Mouse (Mus musculus) embryo, embryonic 10 days (tissue): Measurements from ENCODE around the gene Eif4a1.
A peak's percentile ranks its signal among the peaks of the same experiment; 100 is the strongest.

ENCODE experiments used
- DNase-seq: peaks from one replicate; pipeline ENCODE4 v3.0.0-alpha.2; 2015; ENCODE audit warnings: low spot score

Gene Eif4a1

GRCm38 (mm10) chr11:69699595-69699994 lies 27.4 kb upstream of the Eif4a1 start:
- no peak for DNase-seq

GRCm38 (mm10) chr11:69698574-69698973 lies 26.4 kb upstream of the Eif4a1 start:
- no peak for DNase-seq

- no peak for DNase-seq
Observed at GRCm38 (mm10) chr11:69697396-69697795, 25.2 kb upstream of the Eif4a1 start.

GRCm38 (mm10) chr11:69695361-69696181 lies 23.3 kb upstream of the Eif4a1 start, which contains the start of the genes Tnfsf12 and Tnfsfm13:
TSS of gene Tnfsf12 (minus strand) at chr11:69695849.
TSS of gene Tnfsfm13 (minus strand) at chr11:69696098.
- peak; percentile 54 for DNase-seq

- DNase-seq = no peak
Observed at GRCm38 (mm10) chr11:69695046-69695360, 22.8 kb upstream of the Eif4a1 start.

- DNase-seq = no peak
Observed at GRCm38 (mm10) chr11:69693421-69693965, 21.3 kb upstream of the Eif4a1 start.

- no peak for DNase-seq
Observed at GRCm38 (mm10) chr11:69692863-69693262, 20.6 kb upstream of the Eif4a1 start.

- no peak for DNase-seq
Observed at GRCm38 (mm10) chr11:69692196-69692811, 20.1 kb upstream of the Eif4a1 start.

- no peak for DNase-seq
Observed at GRCm38 (mm10) chr11:69689891-69690290, 17.7 kb upstream of the Eif4a1 start.

- DNase-seq = no peak
Observed at GRCm38 (mm10) chr11:69687061-69687460, 14.8 kb upstream of the Eif4a1 start.

GRCm38 (mm10) chr11:69686377-69686776 lies 14.2 kb upstream of the Eif4a1 start:
- DNase-seq = no peak

- no peak for DNase-seq
Observed at GRCm38 (mm10) chr11:69685526-69686148, 13.4 kb upstream of the Eif4a1 start, which contains the start of gene Tnfsf13. TSS of gene Tnfsf13 (minus strand) at chr11:69685784.

GRCm38 (mm10) chr11:69684936-69685335 lies 12.7 kb upstream of the Eif4a1 start:
- no peak for DNase-seq

- no peak for DNase-seq
Observed at GRCm38 (mm10) chr11:69684128-69684745, 12.0 kb upstream of the Eif4a1 start.

GRCm38 (mm10) chr11:69683576-69683975 lies 11.4 kb upstream of the Eif4a1 start:
- no peak for DNase-seq

GRCm38 (mm10) chr11:69682840-69683533 lies 10.8 kb upstream of the Eif4a1 start:
- peak; percentile 97 for DNase-seq

GRCm38 (mm10) chr11:69682209-69682839 lies 10.1 kb upstream of the Eif4a1 start:
- peak; percentile 41 for DNase-seq

- DNase-seq = peak; percentile 99
Observed at GRCm38 (mm10) chr11:69681314-69682208, 9.3 kb upstream of the Eif4a1 start, which contains the start of gene Senp3. TSS of gene Senp3 (minus strand) at chr11:69682084.

GRCm38 (mm10) chr11:69680136-69680855 lies 8.1 kb upstream of the Eif4a1 start:
- no peak for DNase-seq
